Mouse (Mus musculus): ENCODE data around the gene A830005F24Rik. TPM values are rescaled to one million over a fixed set of nuclear protein-coding genes. Genes with fewer than 3 reads are reported as not detected.
A peak's percentile ranks its signal among the peaks of the same experiment; 100 is the strongest.

A830005F24Rik gene
- total and polyA plus RNA-seq, 2 experiments: not detected

DNA sequence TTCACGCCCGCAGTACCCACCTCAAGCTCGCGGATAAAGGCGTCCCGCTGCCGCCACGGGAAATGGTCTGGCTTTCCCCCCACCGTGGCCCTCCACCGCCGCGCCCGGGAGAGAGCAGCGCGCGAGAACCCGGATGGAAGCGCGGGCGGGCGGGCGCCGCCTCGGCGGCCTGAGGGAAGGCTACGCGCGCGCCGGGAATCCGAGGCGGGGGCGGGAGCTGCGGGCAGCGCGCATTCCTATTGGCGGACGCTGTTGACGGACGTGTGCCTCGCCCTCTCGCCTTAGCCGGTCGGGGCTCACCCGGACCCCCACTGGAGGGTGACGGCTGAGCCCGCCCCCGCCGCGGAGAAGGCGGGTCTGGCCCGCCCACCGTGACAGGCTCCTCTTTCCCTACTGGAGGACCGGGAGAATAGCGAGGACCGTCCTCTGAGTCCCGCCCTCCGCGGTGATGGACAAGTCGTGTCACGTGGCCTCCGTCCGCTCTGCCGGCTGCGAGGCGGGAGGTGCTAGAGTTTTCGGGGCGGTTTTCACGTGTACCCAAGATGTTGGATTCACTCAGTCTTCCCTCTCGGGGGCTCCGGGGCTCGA is 33.1 kb downstream of the A830005F24Rik start:
- peak overlapping the region; percentile 74 for H3K4me3 ChIP-seq (ENCODE audit: insufficient read depth, low read depth, low read length)
- H3K4me1 ChIP-seq (ENCODE audit: control insufficient read depth, insufficient read depth, low read length): peaks cover 12% of the 10 kb centered on the region
- under 1% methylated on average over 72 of the region's 72 CpGs for WGBS
- H3K27ac ChIP-seq (replicated peaks; ENCODE audit: insufficient read depth, low read depth, low read length): peak overlapping the region; percentile 92
- H3K36me3 ChIP-seq (ENCODE audit: control insufficient read depth, insufficient read depth, low read length): no peaks in the 10 kb centered on the region
- peaks cover 7% of the 10 kb centered on the region; the same call in 1 of the 2 replicates for H3K79me2 ChIP-seq (ENCODE audit: control insufficient read depth, insufficient read depth, low read length)
- no peaks in the 10 kb centered on the region for H3K27me3 ChIP-seq (ENCODE audit: control insufficient read depth, insufficient read depth, low read length)
- TF ChIP-seq POLR2A (IDR thresholded peaks at IDR 0.05; ENCODE audit: extremely low read depth, insufficient read depth, low read length) (peak; percentile 91), CTCF (IDR thresholded peaks at IDR 0.05; ENCODE audit: low read depth, low read length) (no peak)
- DNase-seq (ENCODE audit: extremely low read depth, low read depth, low spot score): peak; percentile 93
- peak overlapping the region; percentile 88 for H3K9ac ChIP-seq (ENCODE audit: low read depth, low read length)

DNA sequence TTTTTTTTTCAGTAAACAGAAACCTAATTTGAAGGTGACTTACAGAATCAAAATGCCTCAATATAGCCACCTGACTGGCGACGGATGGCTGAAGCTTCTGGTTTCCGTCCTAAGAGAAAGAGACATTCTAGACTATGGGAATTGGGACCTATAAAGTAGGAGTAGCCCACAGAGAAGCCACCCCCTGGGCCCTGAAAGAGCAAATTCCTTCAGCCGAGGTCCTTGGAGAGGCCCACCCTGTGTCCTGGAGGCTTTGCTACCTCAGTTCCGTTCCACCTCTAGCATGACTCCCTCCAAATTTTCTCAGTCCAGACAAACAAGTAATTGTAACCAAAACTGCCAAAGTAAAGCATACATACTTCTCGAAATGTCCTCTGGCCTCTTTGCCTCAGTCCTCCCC is 34.3 kb downstream of the A830005F24Rik start:
- peaks cover 7% of the 10 kb centered on the region; the same call in 1 of the 2 replicates for H3K79me2 ChIP-seq (ENCODE audit: control insufficient read depth, insufficient read depth, low read length)
- H3K36me3 ChIP-seq (ENCODE audit: control insufficient read depth, insufficient read depth, low read length): no peaks in the 10 kb centered on the region
- H3K9ac ChIP-seq (ENCODE audit: low read depth, low read length): no peak overlapping the region
- no peak overlapping the region for H3K4me3 ChIP-seq (ENCODE audit: insufficient read depth, low read depth, low read length)
- no peaks in the 10 kb centered on the region for H3K27me3 ChIP-seq (ENCODE audit: control insufficient read depth, insufficient read depth, low read length)
- WGBS: 97% methylated on average over 6 of the region's 6 CpGs
- no peak for TF ChIP-seq POLR2A (IDR thresholded peaks at IDR 0.05; ENCODE audit: extremely low read depth, insufficient read depth, low read length)
- TF ChIP-seq CTCF (IDR thresholded peaks at IDR 0.05; ENCODE audit: low read depth, low read length): no peak
- peaks cover 7% of the 10 kb centered on the region for H3K4me1 ChIP-seq (ENCODE audit: control insufficient read depth, insufficient read depth, low read length)
- DNase-seq (ENCODE audit: extremely low read depth, low read depth, low spot score): no peak
- H3K27ac ChIP-seq (replicated peaks; ENCODE audit: insufficient read depth, low read depth, low read length): no peak overlapping the region

DNA sequence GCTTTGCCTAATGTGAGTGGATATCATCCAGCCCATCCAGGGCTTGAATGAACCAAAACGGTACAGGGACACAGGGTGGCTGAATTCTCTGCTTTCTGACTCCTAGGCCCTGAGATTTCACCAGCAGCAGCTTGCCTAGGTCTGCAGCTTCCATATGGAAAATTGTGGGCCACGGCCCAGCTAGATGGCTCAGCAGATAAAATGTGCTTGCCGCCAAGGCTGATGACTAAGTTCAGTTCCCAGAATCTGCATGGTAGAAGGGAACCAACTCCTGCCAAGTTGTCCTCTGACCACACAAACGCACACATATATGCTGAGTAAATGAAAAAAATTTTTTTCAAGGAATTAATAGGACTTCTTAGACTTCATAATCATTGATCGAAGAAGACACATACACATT is 34.9 kb downstream of the A830005F24Rik start:
- Histone ChIP-seq H3K36me3 (ENCODE audit: control insufficient read depth, insufficient read depth, low read length) (no peaks in the 10 kb centered on the region), H3K4me3 (ENCODE audit: insufficient read depth, low read depth, low read length) (no peak overlapping the region), H3K27me3 (ENCODE audit: control insufficient read depth, insufficient read depth, low read length) (no peaks in the 10 kb centered on the region), H3K27ac (replicated peaks; ENCODE audit: insufficient read depth, low read depth, low read length) (no peak overlapping the region), H3K4me1 (ENCODE audit: control insufficient read depth, insufficient read depth, low read length) (peaks cover 8% of the 10 kb centered on the region), H3K9ac (ENCODE audit: low read depth, low read length) (no peak overlapping the region), H3K79me2 (ENCODE audit: control insufficient read depth, insufficient read depth, low read length) (peaks cover 7% of the 10 kb centered on the region; the same call in 1 of the 2 replicates)
- TF ChIP-seq POLR2A (IDR thresholded peaks at IDR 0.05; ENCODE audit: extremely low read depth, insufficient read depth, low read length) (no peak), CTCF (IDR thresholded peaks at IDR 0.05; ENCODE audit: low read depth, low read length) (no peak)
- WGBS: 88% methylated on average over 5 of the region's 5 CpGs
- DNase-seq (ENCODE audit: extremely low read depth, low read depth, low spot score): no peak

DNA sequence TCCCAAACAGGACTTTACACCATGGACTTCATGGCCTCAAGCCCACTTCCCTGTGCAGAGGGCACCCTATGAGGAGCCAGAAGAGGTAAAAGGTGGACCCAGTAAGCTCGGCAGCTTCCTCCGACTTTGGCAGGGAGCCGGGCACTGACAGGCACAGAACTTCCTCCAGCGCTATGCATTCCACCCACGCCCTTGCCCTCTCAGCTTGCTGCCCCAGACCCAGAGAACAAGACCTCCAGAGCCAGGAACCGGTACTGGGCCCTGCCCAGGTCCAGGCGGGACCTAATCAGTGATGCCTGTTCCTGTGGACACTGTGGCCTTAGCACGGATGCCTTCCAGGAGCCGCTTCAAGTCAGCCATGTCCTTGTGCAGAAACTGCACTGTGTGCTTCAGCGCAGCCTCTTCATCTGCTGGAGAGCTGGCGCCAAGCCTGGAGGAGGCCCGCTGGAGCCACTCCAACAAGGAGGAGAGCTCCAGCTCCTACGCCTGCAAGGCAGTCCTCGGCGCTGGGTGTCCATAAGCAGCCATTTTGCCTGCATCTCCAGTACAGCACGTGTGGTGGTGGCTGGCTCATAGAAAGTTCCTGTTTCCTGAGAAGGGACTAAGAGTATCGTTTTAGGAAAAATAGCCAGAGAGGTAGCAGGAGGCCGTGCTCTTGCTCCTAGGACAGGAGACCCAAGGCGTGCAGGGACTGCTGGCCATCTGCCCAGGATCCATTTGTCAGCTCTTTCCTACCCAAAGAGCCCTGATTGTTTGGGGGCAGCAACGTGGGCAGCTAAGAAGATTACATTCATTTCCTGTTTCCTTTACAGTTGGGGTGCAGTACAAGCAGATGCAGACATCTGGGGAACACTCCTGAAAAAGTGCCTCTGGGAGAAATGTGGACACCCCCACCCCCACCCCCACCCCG is 39.1 kb downstream of the A830005F24Rik start:
- Histone ChIP-seq H3K4me1 (ENCODE audit: control insufficient read depth, insufficient read depth, low read length) (peaks cover 1% of the 10 kb centered on the region; the same call in 1 of the 2 replicates), H3K36me3 (ENCODE audit: control insufficient read depth, insufficient read depth, low read length) (no peaks in the 10 kb centered on the region), H3K79me2 (ENCODE audit: control insufficient read depth, insufficient read depth, low read length) (no peaks in the 10 kb centered on the region), H3K9ac (ENCODE audit: low read depth, low read length) (peak overlapping the region; percentile 75), H3K27ac (replicated peaks; ENCODE audit: insufficient read depth, low read depth, low read length) (peak overlapping the region; percentile 59), H3K4me3 (ENCODE audit: insufficient read depth, low read depth, low read length) (peak overlapping the region; percentile 64), H3K27me3 (ENCODE audit: control insufficient read depth, insufficient read depth, low read length) (no peaks in the 10 kb centered on the region)
- TF ChIP-seq CTCF (IDR thresholded peaks at IDR 0.05; ENCODE audit: low read depth, low read length) (0 out of 2 replicates have a peak, but pooled peaks have one; percentile 5), POLR2A (IDR thresholded peaks at IDR 0.05; ENCODE audit: extremely low read depth, insufficient read depth, low read length) (0 out of 2 replicates have a peak, but pooled peaks have one; percentile 43)
- 7% methylated on average over 21 of the region's 21 CpGs for WGBS
- peak; percentile 98 for DNase-seq (ENCODE audit: extremely low read depth, low read depth, low spot score)

DNA sequence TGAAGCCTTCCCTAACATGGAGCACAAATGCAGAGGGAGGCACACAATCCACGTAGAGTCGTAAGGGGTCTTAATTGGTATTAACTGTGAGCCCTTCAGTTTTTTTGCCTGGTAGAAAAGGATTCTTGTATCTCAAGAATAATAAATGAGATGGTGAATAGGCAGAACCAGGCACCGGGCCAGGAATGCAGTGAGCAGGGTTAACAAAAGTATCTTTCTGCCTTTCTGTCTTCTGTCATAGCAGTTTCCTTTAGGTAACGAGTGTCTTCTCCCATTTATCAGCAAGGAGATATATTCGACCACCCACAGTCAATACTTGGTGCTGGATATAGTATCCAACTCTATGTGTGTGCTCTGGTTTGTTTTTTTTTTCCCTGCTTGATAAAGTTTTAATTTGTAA is 40.1 kb downstream of the A830005F24Rik start:
- H3K4me3 ChIP-seq (ENCODE audit: insufficient read depth, low read depth, low read length): no peak overlapping the region
- no peak overlapping the region for H3K9ac ChIP-seq (ENCODE audit: low read depth, low read length)
- no peak for TF ChIP-seq CTCF (IDR thresholded peaks at IDR 0.05; ENCODE audit: low read depth, low read length)
- TF ChIP-seq POLR2A (IDR thresholded peaks at IDR 0.05; ENCODE audit: extremely low read depth, insufficient read depth, low read length): no peak
- no peaks in the 10 kb centered on the region for H3K79me2 ChIP-seq (ENCODE audit: control insufficient read depth, insufficient read depth, low read length)
- H3K27me3 ChIP-seq (ENCODE audit: control insufficient read depth, insufficient read depth, low read length): no peaks in the 10 kb centered on the region
- WGBS: 85% methylated on average over 5 of the region's 5 CpGs
- no peak overlapping the region for H3K27ac ChIP-seq (replicated peaks; ENCODE audit: insufficient read depth, low read depth, low read length)
- no peaks in the 10 kb centered on the region for H3K36me3 ChIP-seq (ENCODE audit: control insufficient read depth, insufficient read depth, low read length)
- H3K4me1 ChIP-seq (ENCODE audit: control insufficient read depth, insufficient read depth, low read length): peaks cover 1% of the 10 kb centered on the region; the same call in 1 of the 2 replicates
- no peak for DNase-seq (ENCODE audit: extremely low read depth, low read depth, low spot score)
